Mouse (Mus musculus) cortical plate, adult 2 months (tissue): ENCODE measurements around the gene Bcl11a.

Experiments
- CTCF ChIP-seq: fragments of 200-500 bp; IDR thresholded peaks from 2 replicates; pipeline ENCODE4 v1.5.1; 2011; ENCODE audit warnings: mild to moderate bottlenecking, control low read depth, low read length; ENCODE audit not compliant: insufficient read depth; ENCODE audit errors: extremely low read depth
- POLR2A ChIP-seq: fragments of 200-500 bp; IDR thresholded peaks from 2 replicates; pipeline ENCODE4 v1.6.1; 2011; ENCODE audit warnings: mild to moderate bottlenecking, low read length, control low read depth; ENCODE audit not compliant: insufficient read depth; ENCODE audit errors: extremely low read depth

DNA sequence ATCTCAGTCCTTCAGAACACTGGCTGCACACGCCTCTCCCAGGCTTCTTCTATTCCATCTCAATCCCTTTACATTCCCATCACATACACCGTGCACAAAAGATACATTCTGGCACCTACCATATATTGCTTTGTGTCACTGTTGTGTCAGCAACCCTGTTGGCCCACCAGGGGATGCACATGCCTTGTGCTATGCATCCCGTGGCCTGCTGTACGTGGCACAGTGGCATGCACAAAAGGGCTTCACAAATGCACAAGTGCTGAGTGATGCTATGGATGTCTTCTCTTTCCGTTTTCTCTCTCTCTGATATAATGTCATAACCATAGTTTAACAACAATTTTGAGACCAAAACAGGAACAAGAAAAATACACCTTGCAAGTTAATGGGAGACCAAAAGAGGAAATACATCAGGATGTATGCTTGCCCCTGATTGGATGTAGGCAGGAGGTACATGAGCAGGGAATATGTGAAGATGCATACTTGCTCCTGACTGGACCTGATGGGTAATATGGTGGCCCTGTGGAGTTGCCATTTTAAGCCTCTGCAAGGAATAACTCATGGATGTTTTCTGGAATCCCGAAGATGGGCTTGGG, 140.0 kb downstream of the Bcl11a start:
- no peak for TF ChIP-seq POLR2A
- TF ChIP-seq CTCF, result no peak
